Mouse (Mus musculus): Measurements from ENCODE around the gene Fxr2. TPM values are rescaled to one million over a fixed set of nuclear protein-coding genes. Genes with fewer than 3 reads are reported as not detected.

Fxr2 gene
- polyA plus RNA-seq, 1 experiment from 2014 or later = 27.1 TPM

- H3K4me3 ChIP-seq = no peak overlapping the region
- peaks cover 4% of the 10 kb centered on the region; the same call in 1 of the 2 replicates for H3K27me3 ChIP-seq
- H3K4me1 ChIP-seq = peaks cover 32% of the 10 kb centered on the region
- H3K9me3 ChIP-seq = no peaks in the 10 kb centered on the region
- 19% methylated on average over 6 of the region's 6 CpGs for WGBS
- H3K9ac ChIP-seq = no peak overlapping the region
- H3K36me3 ChIP-seq = 0 out of 2 replicates have a peak, but pooled peaks cover 3% of the 10 kb centered on the region
- no peak; the same call in 1 of the 2 replicates for ATAC-seq (ENCODE audit: insufficient number of reproducible peaks, low FRiP score, low TSS enrichment, low read depth)
- H3K27ac ChIP-seq = peak overlapping the region; percentile 77
- 0 out of 2 replicates have a peak overlapping the region, but pooled peaks have one; percentile 12 for H3K4me2 ChIP-seq
These were observed 32.7 kb upstream of the Fxr2 start for GRCm38 (mm10) chr11:69600098-69600497.

DNA sequence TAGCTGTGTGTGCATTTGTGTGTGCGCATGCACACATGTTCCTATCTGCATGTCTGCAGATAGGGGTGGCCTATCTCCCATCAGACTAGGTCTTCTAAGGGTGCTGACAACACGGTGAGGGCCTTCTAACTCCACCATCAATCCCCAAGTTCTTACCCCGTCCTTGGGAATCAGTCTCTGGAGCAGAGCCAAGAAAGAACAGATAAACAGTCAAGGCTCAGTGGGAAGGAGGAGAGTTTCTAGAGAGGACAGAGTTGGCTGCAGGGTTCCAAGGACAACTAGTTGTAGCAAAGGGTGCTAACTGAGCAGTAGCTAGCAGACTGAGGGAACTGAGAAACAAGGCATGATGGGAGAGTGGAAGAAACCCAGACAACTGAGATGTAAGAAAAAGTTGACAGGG is 31.0 kb upstream of the Fxr2 start:
- H3K27ac ChIP-seq = no peak overlapping the region
- H3K36me3 ChIP-seq = 0 out of 2 replicates have a peak, but pooled peaks cover 3% of the 10 kb centered on the region
- H3K4me1 ChIP-seq = peaks cover 43% of the 10 kb centered on the region
- peaks cover 9% of the 10 kb centered on the region; the same call in 1 of the 2 replicates for H3K27me3 ChIP-seq
- WGBS = 73% methylated on average over 3 of the region's 3 CpGs
- H3K9ac ChIP-seq = no peak overlapping the region
- H3K4me2 ChIP-seq = no peak overlapping the region
- ATAC-seq (ENCODE audit: insufficient number of reproducible peaks, low FRiP score, low TSS enrichment, low read depth) = no peak
- H3K9me3 ChIP-seq = no peaks in the 10 kb centered on the region
- no peak overlapping the region for H3K4me3 ChIP-seq

DNA sequence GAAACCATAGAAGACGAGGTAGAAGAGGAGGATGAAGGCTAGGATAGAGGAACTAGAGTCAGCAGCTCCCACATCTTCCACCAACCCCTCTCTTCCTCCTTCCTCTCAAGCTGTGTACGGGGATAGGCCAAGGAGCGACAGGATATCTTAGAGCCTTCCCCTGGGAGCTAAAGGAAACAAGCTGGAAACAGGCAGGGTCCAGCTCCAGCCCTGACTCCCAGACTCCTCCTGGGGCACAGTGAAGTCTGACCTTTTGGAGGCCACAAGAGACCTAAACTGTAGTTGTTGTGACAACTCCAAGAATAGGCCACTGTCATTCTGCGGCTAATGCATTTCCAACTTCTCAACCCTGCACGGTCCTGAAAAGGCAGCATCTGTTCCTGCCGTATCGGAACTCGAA is 29.3 kb upstream of the Fxr2 start:
- Histone ChIP-seq H3K36me3 (0 out of 2 replicates have a peak, but pooled peaks cover 3% of the 10 kb centered on the region), H3K4me3 (peak overlapping the region; percentile 60; the same call in 1 of the 2 replicates), H3K9ac (no peak overlapping the region), H3K4me1 (peaks cover 43% of the 10 kb centered on the region), H3K27me3 (peaks cover 9% of the 10 kb centered on the region; the same call in 1 of the 2 replicates), H3K27ac (no peak overlapping the region), H3K4me2 (no peak overlapping the region), H3K9me3 (no peaks in the 10 kb centered on the region)
- ATAC-seq (ENCODE audit: insufficient number of reproducible peaks, low FRiP score, low TSS enrichment, low read depth) = no peak
- WGBS = 80% methylated on average over 8 of the region's 8 CpGs

DNA sequence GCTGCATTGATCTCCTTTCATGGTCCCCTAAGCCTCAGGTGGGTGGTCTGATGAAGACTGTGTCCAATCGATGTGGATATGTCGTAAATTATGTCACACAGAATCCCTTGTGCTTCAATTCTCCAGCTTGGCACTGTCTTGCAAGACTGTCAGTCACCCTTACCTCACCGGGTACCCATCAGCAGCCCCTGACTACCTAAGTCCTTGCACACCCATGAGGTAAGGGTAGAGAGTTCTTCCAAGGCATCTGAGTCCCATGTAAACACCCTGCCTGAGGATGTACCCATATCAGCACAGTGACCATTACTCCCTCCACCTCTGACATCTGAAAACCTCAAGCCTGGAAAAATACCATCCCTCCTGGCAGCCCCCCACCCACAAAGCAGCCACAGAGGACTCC is 28.4 kb upstream of the Fxr2 start:
- Histone ChIP-seq H3K36me3 (0 out of 2 replicates have a peak, but pooled peaks cover 3% of the 10 kb centered on the region), H3K9me3 (no peaks in the 10 kb centered on the region), H3K4me2 (peak overlapping the region; percentile 100), H3K27me3 (peaks cover 9% of the 10 kb centered on the region; the same call in 1 of the 2 replicates), H3K27ac (no peak overlapping the region), H3K4me3 (peak overlapping the region; percentile 60), H3K9ac (0 out of 2 replicates have a peak overlapping the region, but pooled peaks have one; percentile 62), H3K4me1 (peaks cover 40% of the 10 kb centered on the region)
- no peak for ATAC-seq (ENCODE audit: insufficient number of reproducible peaks, low FRiP score, low TSS enrichment, low read depth)
- 51% methylated on average over 3 of the region's 3 CpGs for WGBS

GRCm38 (mm10) chr11:69604795-69605664 is 27.8 kb upstream of the Fxr2 start:
- Histone ChIP-seq H3K9ac (peak overlapping the region; percentile 62), H3K9me3 (no peaks in the 10 kb centered on the region), H3K27ac (peak overlapping the region; percentile 50; the same call in 1 of the 2 replicates), H3K27me3 (peaks cover 9% of the 10 kb centered on the region; the same call in 1 of the 2 replicates), H3K4me1 (peaks cover 33% of the 10 kb centered on the region), H3K36me3 (0 out of 2 replicates have a peak, but pooled peaks cover 3% of the 10 kb centered on the region), H3K4me2 (peak overlapping the region; percentile 100), H3K4me3 (peak overlapping the region; percentile 60)
- no peak; the same call in 1 of the 2 replicates for ATAC-seq (ENCODE audit: insufficient number of reproducible peaks, low FRiP score, low TSS enrichment, low read depth)
- WGBS = under 1% methylated on average over 68 of the region's 73 CpGs

DNA sequence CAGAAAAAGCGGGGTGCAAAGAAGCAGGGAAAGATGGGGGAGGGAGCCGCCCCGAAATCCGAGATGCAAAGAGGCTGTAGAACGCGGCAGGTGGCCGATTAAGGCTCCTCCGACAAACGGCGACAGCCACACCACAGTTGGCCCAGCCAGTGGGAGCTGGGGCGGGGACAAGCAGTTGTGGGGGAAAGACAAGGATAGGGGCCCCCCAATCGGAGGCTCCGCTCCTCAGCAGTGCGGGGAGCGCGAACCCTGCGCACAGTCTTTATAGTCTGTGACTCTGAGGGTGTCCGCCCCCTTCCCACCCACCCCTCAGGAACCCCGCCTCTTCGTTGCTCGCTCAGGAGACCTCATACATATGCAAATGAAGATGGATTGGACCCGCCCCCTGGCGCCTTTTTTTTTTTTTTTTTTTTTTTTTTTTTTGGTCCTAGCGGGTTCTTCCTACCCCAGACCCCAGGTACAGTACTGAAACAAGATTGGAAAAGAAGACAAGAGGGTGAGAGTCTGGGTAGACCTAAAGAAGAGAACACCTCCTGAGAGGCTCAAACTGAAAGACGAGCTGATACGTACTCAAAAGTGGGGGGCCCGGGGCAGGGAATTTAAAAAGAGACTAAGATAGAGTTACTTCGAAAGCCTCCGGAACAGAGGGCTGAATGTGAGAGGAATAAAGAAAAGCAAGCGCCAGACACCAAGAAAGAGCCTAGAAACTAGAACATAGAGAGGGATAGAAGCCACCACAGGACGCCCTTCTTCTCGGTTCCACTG is 26.9 kb upstream of the Fxr2 start, which contains the start of gene Atp1b2:
Gene Atp1b2 (minus strand): TSS at position 217 of the 765 bp plus-strand sequence.
- no peaks in the 10 kb centered on the region for H3K9me3 ChIP-seq
- peak within 1 kb of the TSS; percentile 50; the same call in 1 of the 2 replicates for H3K27ac ChIP-seq
- peak; percentile 89 for ATAC-seq (ENCODE audit: insufficient number of reproducible peaks, low FRiP score, low TSS enrichment, low read depth)
- 3% methylated on average over 30 of the region's 32 CpGs for WGBS
- peak within 1 kb of the TSS; percentile 62 for H3K9ac ChIP-seq
- H3K36me3 ChIP-seq = 0 out of 2 replicates have a peak, but pooled peaks cover 3% of the 10 kb centered on the region
- peaks cover 25% of the 10 kb centered on the region for H3K4me1 ChIP-seq
- peaks cover 9% of the 10 kb centered on the region; the same call in 1 of the 2 replicates for H3K27me3 ChIP-seq
- H3K4me2 ChIP-seq = peak within 1 kb of the TSS; percentile 100
- peak within 1 kb of the TSS; percentile 60 for H3K4me3 ChIP-seq

DNA sequence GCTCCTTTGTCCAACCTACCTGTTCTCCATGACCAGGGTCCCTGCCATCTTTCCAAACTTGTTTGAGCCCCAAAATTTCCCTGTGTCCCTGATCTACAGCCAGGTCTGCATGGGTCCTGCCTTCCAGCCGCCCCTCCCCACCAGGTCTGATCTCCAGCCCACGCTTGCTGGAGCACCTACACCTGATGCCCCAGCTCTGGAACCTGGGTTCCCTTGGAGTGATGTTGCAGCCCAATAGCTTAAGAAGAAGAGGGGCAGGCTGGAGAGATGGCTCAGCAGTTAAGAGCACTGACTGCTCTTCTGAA is 26.3 kb upstream of the Fxr2 start:
- H3K27me3 ChIP-seq = peaks cover 9% of the 10 kb centered on the region; the same call in 1 of the 2 replicates
- 69% methylated on average over 2 of the region's 2 CpGs for WGBS
- no peaks in the 10 kb centered on the region for H3K36me3 ChIP-seq
- H3K9ac ChIP-seq = no peak overlapping the region
- peak overlapping the region; percentile 4; the same call in 1 of the 2 replicates for H3K27ac ChIP-seq
- H3K4me2 ChIP-seq = peak overlapping the region; percentile 100
- H3K4me3 ChIP-seq = peak overlapping the region; percentile 60
- no peak for ATAC-seq (ENCODE audit: insufficient number of reproducible peaks, low FRiP score, low TSS enrichment, low read depth)
- no peaks in the 10 kb centered on the region for H3K9me3 ChIP-seq
- H3K4me1 ChIP-seq = peaks cover 21% of the 10 kb centered on the region

GRCm38 (mm10) chr11:69606832-69607231 is 26.0 kb upstream of the Fxr2 start:
- Histone ChIP-seq H3K4me2 (no peak overlapping the region), H3K4me3 (no peak overlapping the region), H3K27ac (no peak overlapping the region), H3K9me3 (no peaks in the 10 kb centered on the region), H3K27me3 (peaks cover 9% of the 10 kb centered on the region; the same call in 1 of the 2 replicates), H3K4me1 (peaks cover 21% of the 10 kb centered on the region), H3K36me3 (no peaks in the 10 kb centered on the region), H3K9ac (no peak overlapping the region)
- 90% methylated on average over 2 of the region's 2 CpGs for WGBS
- no peak for ATAC-seq (ENCODE audit: insufficient number of reproducible peaks, low FRiP score, low TSS enrichment, low read depth)

- Histone ChIP-seq H3K9me3 (no peaks in the 10 kb centered on the region), H3K4me2 (no peak overlapping the region), H3K36me3 (no peaks in the 10 kb centered on the region), H3K4me3 (no peak overlapping the region), H3K9ac (no peak overlapping the region), H3K27me3 (peaks cover 9% of the 10 kb centered on the region; the same call in 1 of the 2 replicates), H3K4me1 (peaks cover 23% of the 10 kb centered on the region), H3K27ac (no peak overlapping the region)
- ATAC-seq (ENCODE audit: insufficient number of reproducible peaks, low FRiP score, low TSS enrichment, low read depth) = no peak
- 99% methylated on average over 3 of the region's 3 CpGs for WGBS
These were observed 24.3 kb upstream of the Fxr2 start for GRCm38 (mm10) chr11:69608525-69608924.

- Histone ChIP-seq H3K27me3 (peaks cover 9% of the 10 kb centered on the region; the same call in 1 of the 2 replicates), H3K9ac (no peak overlapping the region), H3K4me3 (no peak overlapping the region), H3K36me3 (no peaks in the 10 kb centered on the region), H3K9me3 (no peaks in the 10 kb centered on the region), H3K4me1 (peaks cover 23% of the 10 kb centered on the region), H3K27ac (no peak overlapping the region), H3K4me2 (no peak overlapping the region)
- 61% methylated on average over 7 of the region's 7 CpGs for WGBS
- no peak for ATAC-seq (ENCODE audit: insufficient number of reproducible peaks, low FRiP score, low TSS enrichment, low read depth)
These were observed 23.4 kb upstream of the Fxr2 start for GRCm38 (mm10) chr11:69609416-69609815.

DNA sequence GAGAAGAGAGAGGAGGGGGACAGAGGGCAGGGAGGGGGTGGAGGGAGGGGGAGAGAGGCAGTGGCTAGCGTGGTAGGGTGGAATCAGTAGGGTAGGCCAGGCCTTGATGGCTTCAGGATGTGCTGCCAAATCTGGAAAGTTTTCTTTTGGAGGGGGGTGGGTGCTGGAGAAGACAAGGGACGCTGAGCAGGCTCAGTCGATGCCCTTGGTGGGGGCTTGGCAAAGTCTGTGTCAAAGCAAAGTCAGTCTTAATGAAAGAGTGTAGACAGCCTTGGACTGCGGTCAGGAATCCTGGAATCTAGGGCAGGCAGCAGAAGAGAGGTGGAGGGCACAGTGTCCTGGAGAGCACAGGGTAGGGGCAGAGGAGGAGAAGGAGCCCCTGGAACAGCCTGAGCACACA is 21.9 kb upstream of the Fxr2 start:
- no peaks in the 10 kb centered on the region for H3K9me3 ChIP-seq
- H3K4me2 ChIP-seq = no peak overlapping the region
- ATAC-seq (ENCODE audit: insufficient number of reproducible peaks, low FRiP score, low TSS enrichment, low read depth) = no peak
- no peak overlapping the region for H3K9ac ChIP-seq
- no peak overlapping the region for H3K4me3 ChIP-seq
- no peak overlapping the region for H3K27ac ChIP-seq
- 49% methylated on average over 4 of the region's 4 CpGs for WGBS
- no peaks in the 10 kb centered on the region for H3K36me3 ChIP-seq
- H3K4me1 ChIP-seq = peaks cover 10% of the 10 kb centered on the region
- no peaks in the 10 kb centered on the region for H3K27me3 ChIP-seq
